Mouse (Mus musculus) forebrain, postnatal 0 days (tissue): ENCODE measurements around the gene Fhad1. TPM values are rescaled to one million over a fixed set of nuclear protein-coding genes. Genes with fewer than 3 reads are reported as not detected.

Experiments
- ATAC-seq: fragments of 200-750 bp; cut with Nextera tagmentation; 2 replicates; pipeline ENCODE4 v1.8.0; 2017; ENCODE audit warnings: mild to moderate bottlenecking, moderate library complexity
- DNase-seq: peaks from one replicate; pipeline ENCODE4 v3.0.0-alpha.2; 2015
- H3K27ac ChIP-seq: fragments of 300-500 bp; sonication (generic); 2 replicates; pipeline ENCODE4 v1.5.1; 2014; ENCODE audit warnings: low read depth, mild to moderate bottlenecking, antibody characterized with exemption, low read length, moderate library complexity, mixed read lengths
- H3K27me3 ChIP-seq: fragments of 300-500 bp; sonication (generic); 2 replicates; pipeline ENCODE4 v1.6.1; 2014; ENCODE audit warnings: mild to moderate bottlenecking, low read length, mixed read lengths; ENCODE audit not compliant: insufficient read depth
- H3K36me3 ChIP-seq: fragments of 300-500 bp; sonication (generic); 2 replicates; pipeline ENCODE4 v1.6.1; 2014; ENCODE audit warnings: mild to moderate bottlenecking, moderate library complexity; ENCODE audit not compliant: insufficient read depth
- H3K4me1 ChIP-seq: fragments of 300-500 bp; sonication (generic); 2 replicates; pipeline ENCODE4 v1.6.1; 2014; ENCODE audit warnings: antibody characterized with exemption; ENCODE audit not compliant: insufficient read depth
- H3K4me2 ChIP-seq: fragments of 300-500 bp; sonication (generic); 2 replicates; pipeline ENCODE4 v1.6.1; 2014; ENCODE audit warnings: low read depth, mild to moderate bottlenecking, moderate library complexity
- H3K4me3 ChIP-seq: fragments of 300-500 bp; sonication (generic); 2 replicates; pipeline ENCODE4 v1.5.1; 2014; ENCODE audit warnings: low read depth, low read length, mixed read lengths
- H3K9ac ChIP-seq: fragments of 300-500 bp; sonication (generic); 2 replicates; pipeline ENCODE4 v1.6.1; 2014; ENCODE audit warnings: mild to moderate bottlenecking
- H3K9me3 ChIP-seq: fragments of 300-500 bp; sonication (generic); 2 replicates; pipeline ENCODE4 v1.6.1; 2016; ENCODE audit warnings: low read length
- CTCF ChIP-seq: sonication (generic); IDR thresholded peaks from 2 replicates; pipeline ENCODE4 v1.5.1; 2016; ENCODE audit warnings: antibody characterized with exemption, control low read depth, low read depth
- WGBS: fragments of 180-500 bp; shearing (Covaris S2); extraction: QIAGEN DNeasy Blood & Tissue Kit; methylation state at CpG from one replicate; pipeline ENCODE4 v1.1.7; 2014; 5-methylcytosine and 5-hydroxymethylcytosine counted together
- polyA plus RNA-seq: library from polyadenylated mRNA; unstranded; fragments of >200 nt; fragmentation: Nextera tagmentation; extraction: Ambion mirVana; gene quantifications from 2 replicates; pipeline ENCODE4 v1.2.1, GENCODE M21; 2015
- total RNA-seq: library from RNA; depleted of rRNA; stranded (reverse); fragments of >200 nt; gene quantifications from 2 replicates; pipeline ENCODE4 v1.2.3, GENCODE M21; 2014

Gene Fhad1
- total and polyA plus RNA-seq, 2 experiments from 2014 or later = 3.9 to 4.6 TPM

GRCm38 (mm10) chr4:142049963-142050362 is 35.1 kb upstream of the Fhad1 start:
- Histone ChIP-seq H3K4me1 (no peaks in the 10 kb centered on the region), H3K9me3 (no peaks in the 10 kb centered on the region)
- 95% methylated on average over 5 of the region's 5 CpGs for WGBS

GRCm38 (mm10) chr4:142048391-142048790 is 33.5 kb upstream of the Fhad1 start:
- H3K4me2 ChIP-seq = no peak overlapping the region
- H3K9me3 ChIP-seq = no peaks in the 10 kb centered on the region
- H3K4me1 ChIP-seq = no peaks in the 10 kb centered on the region
- H3K9ac ChIP-seq = no peak overlapping the region
- WGBS = 80% methylated on average over 8 of the region's 8 CpGs
- H3K4me3 ChIP-seq = no peak overlapping the region
- ATAC-seq (no peak), DNase-seq (no peak)
- no peaks in the 10 kb centered on the region for H3K27me3 ChIP-seq
- TF ChIP-seq CTCF = no peak
- no peak overlapping the region for H3K27ac ChIP-seq
- no peaks in the 10 kb centered on the region for H3K36me3 ChIP-seq

More at GRCm38 (mm10) chr4:142049963-142050362, 35.1 kb upstream of the Fhad1 start:
- Histone ChIP-seq H3K9ac (no peak overlapping the region), H3K27me3 (no peaks in the 10 kb centered on the region), H3K4me3 (no peak overlapping the region), H3K27ac (no peak overlapping the region), H3K4me2 (no peak overlapping the region), H3K36me3 (no peaks in the 10 kb centered on the region)
- ATAC-seq = no peak
- TF ChIP-seq CTCF = no peak
- DNase-seq = no peak

- Histone ChIP-seq H3K4me3 (no peak overlapping the region), H3K36me3 (no peaks in the 10 kb centered on the region), H3K4me1 (no peaks in the 10 kb centered on the region), H3K9me3 (no peaks in the 10 kb centered on the region), H3K27me3 (no peaks in the 10 kb centered on the region), H3K9ac (no peak overlapping the region), H3K4me2 (no peak overlapping the region), H3K27ac (no peak overlapping the region)
- DNase-seq = no peak
- 90% methylated on average over 5 of the region's 5 CpGs for WGBS
- no peak for TF ChIP-seq CTCF
- ATAC-seq = no peak
These were observed 32.1 kb upstream of the Fhad1 start for GRCm38 (mm10) chr4:142047005-142047404.

GRCm38 (mm10) chr4:142046496-142046895 is 31.6 kb upstream of the Fhad1 start:
- 84% methylated on average over 7 of the region's 7 CpGs for WGBS
- DNase-seq (no peak), ATAC-seq (no peak)
- no peak overlapping the region for H3K4me2 ChIP-seq
- H3K27ac ChIP-seq = no peak overlapping the region
- no peak overlapping the region for H3K4me3 ChIP-seq
- H3K9ac ChIP-seq = no peak overlapping the region
- H3K9me3 ChIP-seq = no peaks in the 10 kb centered on the region
- no peaks in the 10 kb centered on the region for H3K36me3 ChIP-seq
- TF ChIP-seq CTCF = no peak
- no peaks in the 10 kb centered on the region for H3K4me1 ChIP-seq
- no peaks in the 10 kb centered on the region for H3K27me3 ChIP-seq

GRCm38 (mm10) chr4:142045595-142046163 is 30.8 kb upstream of the Fhad1 start:
- no peak for ATAC-seq
- 87% methylated on average over 14 of the region's 14 CpGs for WGBS
- DNase-seq = no peak
- no peak overlapping the region for H3K9ac ChIP-seq
- H3K9me3 ChIP-seq = no peaks in the 10 kb centered on the region
- no peak overlapping the region for H3K4me2 ChIP-seq
- no peak for TF ChIP-seq CTCF
- H3K4me3 ChIP-seq = no peak overlapping the region
- H3K27me3 ChIP-seq = no peaks in the 10 kb centered on the region
- no peaks in the 10 kb centered on the region for H3K4me1 ChIP-seq
- H3K27ac ChIP-seq = no peak overlapping the region
- H3K36me3 ChIP-seq = no peaks in the 10 kb centered on the region

- WGBS = 73% methylated on average over 12 of the region's 12 CpGs
These were observed 29.6 kb upstream of the Fhad1 start for GRCm38 (mm10) chr4:142044452-142044851.

GRCm38 (mm10) chr4:142039662-142040353 is 24.9 kb upstream of the Fhad1 start:
- Histone ChIP-seq H3K36me3 (no peaks in the 10 kb centered on the region), H3K27ac (no peak overlapping the region), H3K27me3 (no peaks in the 10 kb centered on the region), H3K4me1 (no peaks in the 10 kb centered on the region), H3K4me2 (no peak overlapping the region), H3K9me3 (no peaks in the 10 kb centered on the region), H3K4me3 (no peak overlapping the region), H3K9ac (no peak overlapping the region)
- DNase-seq (no peak), ATAC-seq (no peak)
- TF ChIP-seq CTCF = no peak
- 93% methylated on average over 9 of the region's 9 CpGs for WGBS

More at GRCm38 (mm10) chr4:142044452-142044851, 29.6 kb upstream of the Fhad1 start:
- Histone ChIP-seq H3K4me2 (no peak overlapping the region), H3K27ac (no peak overlapping the region), H3K36me3 (no peaks in the 10 kb centered on the region), H3K4me3 (no peak overlapping the region), H3K9me3 (no peaks in the 10 kb centered on the region), H3K4me1 (no peaks in the 10 kb centered on the region), H3K9ac (no peak overlapping the region), H3K27me3 (no peaks in the 10 kb centered on the region)
- no peak for TF ChIP-seq CTCF
- no peak for ATAC-seq
- no peak for DNase-seq
